Mouse (Mus musculus) liver, embryonic 14.5 days (tissue): ENCODE results near the gene Ano10. TPM values are rescaled to one million over a fixed set of nuclear protein-coding genes. Genes with fewer than 3 reads are reported as not detected.
"Not testable (repeated sequence)": the region's sequence is repeated elsewhere in the genome, so short reads cannot be mapped to it uniquely, and the experiment has no call there.

Experiments used
- ATAC-seq: fragments of 200-750 bp; cut with Nextera tagmentation; 2 replicates; pipeline ENCODE4 v1.8.0; 2017; ENCODE audit warnings: moderate number of reproducible peaks, mild to moderate bottlenecking, moderate library complexity; ENCODE audit not compliant: insufficient read depth
- DNase-seq, 3 experiments: peaks; one replicate each; pipeline ENCODE4 v3.0.0-alpha.2; 2012 to 2013; ENCODE audit warnings: low read depth in 3 of 3, low spot score in 3 of 3
- H3K27ac ChIP-seq: fragments of 300-500 bp; sonication (generic); 2 replicates; pipeline ENCODE4 v1.5.1; 2014; ENCODE audit warnings: moderate library complexity, mild to moderate bottlenecking, control low read depth, inconsistent platforms
- H3K27me3 ChIP-seq: fragments of 300-500 bp; sonication (generic); 2 replicates; pipeline ENCODE4 v1.6.1; 2014; ENCODE audit warnings: mild to moderate bottlenecking, low read length, moderate library complexity; ENCODE audit not compliant: control insufficient read depth, insufficient read depth
- H3K36me3 ChIP-seq: fragments of 300-500 bp; sonication (generic); replicated peaks from 2 replicates; pipeline ENCODE4 v1.6.1; 2014; ENCODE audit warnings: low read depth; ENCODE audit not compliant: control insufficient read depth, insufficient read depth
- H3K4me1 ChIP-seq, 2 experiments: fragments of 200-500 bp in 1 of 2; fragments of 300-500 bp in 1 of 2; sonication (generic) in 1 of 2; replicated peaks; 2 replicates each; pipeline ENCODE4 v1.6.1; 2012 to 2014; ENCODE audit warnings: antibody characterized with exemption in 1 of 2, inconsistent platforms in 1 of 2, low read length in 1 of 2; ENCODE audit not compliant: control insufficient read depth in 2 of 2, insufficient read depth in 2 of 2
- H3K4me2 ChIP-seq: fragments of 300-500 bp; sonication (generic); 2 replicates; pipeline ENCODE4 v1.6.1; 2014; ENCODE audit warnings: low read depth, mild to moderate bottlenecking, control low read depth, moderate library complexity
- H3K4me3 ChIP-seq, 2 experiments: fragments of 200-500 bp in 1 of 2; fragments of 300-500 bp in 1 of 2; sonication (generic) in 1 of 2; 2 replicates each; pipeline ENCODE4 v1.5.1; 2012 to 2014; ENCODE audit warnings: low read depth in 2 of 2, low read length in 2 of 2, mild to moderate bottlenecking in 2 of 2, control low read depth in 1 of 2, inconsistent platforms in 1 of 2, moderate library complexity in 1 of 2; ENCODE audit not compliant: insufficient read depth in 1 of 2
- H3K9ac ChIP-seq: fragments of 300-500 bp; sonication (generic); replicated peaks from 2 replicates; pipeline ENCODE4 v1.6.1; 2014; ENCODE audit warnings: mild to moderate bottlenecking, control low read depth, moderate library complexity
- H3K9me3 ChIP-seq: fragments of 300-500 bp; sonication (generic); 2 replicates; pipeline ENCODE4 v1.6.1; 2016; ENCODE audit warnings: low read length, mixed read lengths; ENCODE audit not compliant: control insufficient read depth
- CTCF ChIP-seq: IDR thresholded peaks from 2 replicates; pipeline ENCODE4 v1.5.1; 2016; ENCODE audit warnings: antibody characterized with exemption, low read depth, control low read depth
- EP300 ChIP-seq: IDR thresholded peaks from 2 replicates; pipeline ENCODE4 v1.6.1; 2016; ENCODE audit warnings: antibody characterized with exemption, low read depth
- WGBS: fragments of 180-500 bp; shearing (Covaris S2); extraction: QIAGEN DNeasy Blood & Tissue Kit; methylation state at CpG from one replicate; pipeline ENCODE4 v1.1.7; 2014; ENCODE audit not compliant: insufficient replicate concordance; 5-methylcytosine and 5-hydroxymethylcytosine counted together
- polyA plus RNA-seq, 2 experiments: library from polyadenylated mRNA; depleted of rRNA in 1 of 2; stranded (reverse) in 1 of 2; unstranded in 1 of 2; fragments of >200 nt; fragmentation: Nextera tagmentation in 1 of 2; extraction: Ambion mirVana in 1 of 2; gene quantifications; 2 replicates each; pipeline versions ENCODE4 v1.2.1 to v1.2.3; 2012 to 2014

Ano10 gene
- polyA plus RNA-seq, 2 experiments, result 6.9 to 11.4 TPM

GRCm38 (mm10) chr9:122315501-122315900 lies 21.3 kb upstream of the Ano10 start:
- no peak overlapping the region for H3K27ac ChIP-seq
- DNase-seq (no peak), ATAC-seq (no peak)
- H3K4me2 ChIP-seq, result no peak overlapping the region
- TF ChIP-seq CTCF, result no peak
- TF ChIP-seq EP300, result no peak
- H3K4me3 ChIP-seq, result no peak overlapping the region
- no peak overlapping the region for H3K9ac ChIP-seq
- WGBS, result 77% methylated on average over 11 of the region's 11 CpGs
- no peaks in the 10 kb centered on the region for H3K9me3 ChIP-seq
- H3K36me3 ChIP-seq, result no peaks in the 10 kb centered on the region
- peaks cover 0 to 13% of the 10 kb centered on the region in 2 experiments; a peak in 3 of 4 replicates for H3K4me1 ChIP-seq
- H3K27me3 ChIP-seq, result no peaks in the 10 kb centered on the region

GRCm38 (mm10) chr9:122314942-122315341 lies 20.7 kb upstream of the Ano10 start:
- TF ChIP-seq CTCF (no peak), EP300 (no peak)
- H3K9ac ChIP-seq, result no peak overlapping the region
- no peaks in the 10 kb centered on the region for H3K9me3 ChIP-seq
- no peak overlapping the region for H3K4me3 ChIP-seq
- no peak overlapping the region for H3K27ac ChIP-seq
- H3K27me3 ChIP-seq, result no peaks in the 10 kb centered on the region
- no peak overlapping the region for H3K4me2 ChIP-seq
- H3K4me1 ChIP-seq, result peaks cover 0 to 13% of the 10 kb centered on the region in 2 experiments; a peak in 3 of 4 replicates
- DNase-seq (no peak), ATAC-seq (no peak)
- H3K36me3 ChIP-seq, result no peaks in the 10 kb centered on the region
- WGBS, result 60% methylated on average over 4 of the region's 4 CpGs

- no peak for DNase-seq
- no peak overlapping the region for H3K27ac ChIP-seq
- ATAC-seq, result no peak
- no peak for TF ChIP-seq CTCF
- TF ChIP-seq EP300, result no peak
- no peak overlapping the region for H3K4me3 ChIP-seq
- no peak overlapping the region for H3K4me2 ChIP-seq
- H3K4me1 ChIP-seq, result peaks cover 0 to 16% of the 10 kb centered on the region in 2 experiments; a peak in 3 of 4 replicates
- H3K9ac ChIP-seq, result no peak overlapping the region
- H3K9me3 ChIP-seq, result no peaks in the 10 kb centered on the region
- H3K27me3 ChIP-seq, result no peaks in the 10 kb centered on the region
- H3K36me3 ChIP-seq, result no peaks in the 10 kb centered on the region
- WGBS, result 71% methylated on average over 6 of the region's 6 CpGs
Measured at GRCm38 (mm10) chr9:122314386-122314785, 20.2 kb upstream of the Ano10 start.

- 33% methylated on average over 1 of the region's 1 CpGs for WGBS
Measured at GRCm38 (mm10) chr9:122313128-122313527, 18.9 kb upstream of the Ano10 start.

GRCm38 (mm10) chr9:122312296-122312990 lies 18.2 kb upstream of the Ano10 start:
- DNase-seq (no peak), ATAC-seq (no peak)
- 46% methylated on average over 7 of the region's 7 CpGs for WGBS
- no peak overlapping the region for H3K4me3 ChIP-seq
- TF ChIP-seq EP300 (no peak), CTCF (no peak)
- H3K9me3 ChIP-seq, result no peaks in the 10 kb centered on the region
- no peak overlapping the region for H3K9ac ChIP-seq
- peaks cover 0 to 19% of the 10 kb centered on the region in 2 experiments; a peak in 3 of 4 replicates for H3K4me1 ChIP-seq
- no peaks in the 10 kb centered on the region for H3K36me3 ChIP-seq
- H3K27ac ChIP-seq, result no peak overlapping the region
- no peaks in the 10 kb centered on the region for H3K27me3 ChIP-seq
- H3K4me2 ChIP-seq, result no peak overlapping the region

More at GRCm38 (mm10) chr9:122313128-122313527, 18.9 kb upstream of the Ano10 start:
- not testable (repeated sequence) for H3K36me3 ChIP-seq, H3K27ac ChIP-seq, H3K27me3 ChIP-seq, DNase-seq, H3K4me3 ChIP-seq, H3K9ac ChIP-seq, H3K4me2 ChIP-seq, H3K9me3 ChIP-seq
- peak; percentile 54 for ATAC-seq
- peaks cover 0 to 19% of the 10 kb centered on the region in 2 experiments; a peak in 3 of 4 replicates for H3K4me1 ChIP-seq
